14 mouse cellular contexts compared by ENCODE assay signal in the genomic region with DNA sequence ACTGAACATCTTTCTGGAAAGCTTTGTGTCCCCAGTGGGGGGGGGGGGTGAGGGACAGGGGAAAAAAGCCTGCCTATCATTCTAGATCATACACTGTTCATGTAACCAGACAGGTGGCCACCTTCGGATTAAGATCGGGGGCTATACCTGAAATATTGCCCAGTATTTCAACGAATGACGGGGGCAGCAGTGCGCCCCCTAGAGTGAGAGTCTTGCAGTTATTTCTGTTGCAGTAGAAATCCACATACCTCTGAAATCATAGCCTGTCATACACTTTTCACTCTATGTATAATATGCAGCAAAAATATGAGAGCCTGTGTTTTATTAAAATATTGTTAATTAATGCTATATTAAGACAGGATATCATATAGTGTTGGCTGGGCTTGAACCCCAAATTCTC.
DNase-seq lines count a peak whose midpoint lies in the region; ATAC-seq and TF ChIP-seq lines count a peak whose summit lies in the region.
"Had no signal": no experiment of that assay in that cellular context is flagged by ENCODE, and none has a peak within 500 bp of the region (broad histone marks: within the 10 kb centered on the region; RNA-seq: fewer than 3 reads in every experiment).

No protein-coding gene starts in this region.

- peak; percentile 17 for TF ChIP-seq CTCF in liver, postnatal 0 days (IDR thresholded peaks at IDR 0.05; ENCODE audit: low read depth)

- no peaks in the 10 kb centered on the region for H3K36me3 ChIP-seq in liver, postnatal 0 days (replicated peaks; ENCODE audit: insufficient read depth, low read length)
- H3K36me3 ChIP-seq in forebrain, embryonic 15.5 days, result no peaks in the 10 kb centered on the region
- H3K36me3 ChIP-seq in neural tube, embryonic 13.5 days, result no peaks in the 10 kb centered on the region
- H3K36me3 ChIP-seq: embryonic facial prominence, embryonic 12.5 days had no signal

- ATAC-seq in liver, postnatal 0 days, result no peak
- ATAC-seq in forebrain, embryonic 15.5 days (replicated peaks), result no peak
- no peak for ATAC-seq in neural tube, embryonic 13.5 days (ENCODE audit: low read depth)

- no peaks in the 10 kb centered on the region for H3K4me1 ChIP-seq in liver, postnatal 0 days (ENCODE audit: insufficient read depth)
- peaks cover 11% of the 10 kb centered on the region for H3K4me1 ChIP-seq in forebrain, embryonic 15.5 days
- peaks cover 17% of the 10 kb centered on the region for H3K4me1 ChIP-seq in neural tube, embryonic 13.5 days (replicated peaks)

- H3K9ac ChIP-seq in liver, postnatal 0 days (replicated peaks), result no peak overlapping the region
- no peak overlapping the region for H3K9ac ChIP-seq in forebrain, embryonic 15.5 days (replicated peaks)
- no peak overlapping the region for H3K9ac ChIP-seq in neural tube, embryonic 13.5 days
- H3K9ac ChIP-seq: embryonic facial prominence, embryonic 12.5 days had no signal

- 38% methylated on average over 5 of the region's 5 CpGs for WGBS in liver, postnatal 0 days (ENCODE audit: insufficient replicate concordance)
- 32% methylated on average over 5 of the region's 5 CpGs for WGBS in forebrain, embryonic 15.5 days
- 25% methylated on average over 5 of the region's 5 CpGs for WGBS in neural tube, embryonic 13.5 days

- H3K27me3 ChIP-seq in liver, postnatal 0 days (ENCODE audit: insufficient read depth, low read length), result peaks cover 27% of the 10 kb centered on the region
- H3K27me3 ChIP-seq in forebrain, embryonic 15.5 days, result no peaks in the 10 kb centered on the region
- H3K27me3 ChIP-seq in neural tube, embryonic 13.5 days, result peaks cover 3% of the 10 kb centered on the region; the same call in 1 of the 2 replicates

- no peak overlapping the region for H3K4me3 ChIP-seq in liver, postnatal 0 days (ENCODE audit: low read depth, low read length)
- no peak overlapping the region; the same call in 1 of the 2 replicates for H3K4me3 ChIP-seq in forebrain, embryonic 15.5 days
- H3K4me3 ChIP-seq in neural tube, embryonic 13.5 days, result no peak overlapping the region
- H3K4me3 ChIP-seq: heart, adult 2 months had no signal

- H3K27ac ChIP-seq in liver, postnatal 0 days (ENCODE audit: low read depth), result no peak overlapping the region
- no peak overlapping the region for H3K27ac ChIP-seq in forebrain, embryonic 15.5 days (replicated peaks)
- peak overlapping the region; percentile 94 for H3K27ac ChIP-seq in neural tube, embryonic 13.5 days (replicated peaks)
- H3K27ac ChIP-seq: embryonic facial prominence, embryonic 12.5 days; heart, adult 2 months had no signal

- no peak for TF ChIP-seq EP300 in liver, postnatal 0 days (IDR thresholded peaks at IDR 0.05; ENCODE audit: low read depth)

- H3K9me3 ChIP-seq in liver, postnatal 0 days (ENCODE audit: low read length), result no peaks in the 10 kb centered on the region
- H3K9me3 ChIP-seq in forebrain, embryonic 15.5 days, result no peaks in the 10 kb centered on the region
- no peaks in the 10 kb centered on the region for H3K9me3 ChIP-seq in neural tube, embryonic 13.5 days
- H3K9me3 ChIP-seq: embryonic facial prominence, embryonic 12.5 days had no signal

- peak; percentile 32 for DNase-seq in cerebellum, adult 9-10 months
- no peak for DNase-seq in cerebellum, postnatal 4 days (ENCODE audit: low spot score in 2 of 2)
- DNase-seq in liver, postnatal 0 days, result no peak
- no peak for DNase-seq in liver
- DNase-seq in urinary bladder, postnatal 14 days (ENCODE audit: low spot score), result no peak
- DNase-seq in adrenal gland, postnatal 36 days, result no peak
- DNase-seq: heart, adult 2 months; heart, postnatal 14 days; kidney, adult 2 months; layer of hippocampus, adult 9-11 months; lung, postnatal 10 days had no signal

- H3K4me2 ChIP-seq in liver, postnatal 0 days (ENCODE audit: low read depth, low read length), result no peak overlapping the region
- H3K4me2 ChIP-seq in forebrain, embryonic 15.5 days (replicated peaks), result peak overlapping the region; percentile 75; the same call in 1 of the 2 replicates
- H3K4me2 ChIP-seq in neural tube, embryonic 13.5 days, result peak overlapping the region; percentile 77
